Mouse (Mus musculus): ENCODE results near the gene Eri3.

- TF ChIP-seq POLR2A (IDR thresholded peaks at IDR 0.05; ENCODE audit: extremely low read depth, insufficient read depth, low read length) (no peak), CTCF (IDR thresholded peaks at IDR 0.05; ENCODE audit: extremely low read depth, insufficient read depth, low read length) (no peak)
Observed at GRCm38 (mm10) chr4:117611814-117612213, 61.6 kb downstream of the Eri3 start.

All from cortical plate, adult 2 months (tissue).